Mouse (Mus musculus): ENCODE data around the gene Rslcan18. TPM values are rescaled to one million over a fixed set of nuclear protein-coding genes. Genes with fewer than 3 reads are reported as not detected.
A peak's percentile ranks its signal among the peaks of the same experiment; 100 is the strongest.

Gene Rslcan18
- polyA plus RNA-seq, 1 experiment from 2014 or later: not detected

DNA sequence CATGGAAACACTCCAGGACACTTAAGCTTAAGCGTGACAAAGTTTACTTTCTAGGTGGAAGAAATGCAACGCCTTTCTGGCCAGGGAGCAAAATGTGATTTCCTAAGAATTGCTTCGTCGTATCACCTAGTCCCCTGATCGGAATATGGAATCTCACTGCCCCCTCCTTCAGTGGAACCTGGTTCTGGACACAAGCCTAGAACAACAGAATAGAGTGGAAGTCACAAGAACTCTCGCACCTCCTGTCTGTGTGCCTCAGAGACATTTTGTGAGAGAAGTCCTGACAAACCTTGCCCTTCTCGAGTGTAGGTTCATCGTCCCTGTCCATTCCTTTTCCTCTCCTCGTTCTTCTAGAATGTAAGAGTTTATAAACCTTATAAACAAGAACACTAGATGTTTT lies 8.4 kb downstream of the Rslcan18 start:
- Histone ChIP-seq H3K4me1 (ENCODE audit: control insufficient read depth, insufficient read depth, low read length) (no peaks in the 10 kb centered on the region), H3K4me2 (ENCODE audit: low read length) (peak overlapping the region; percentile 80), H3K4me3 (ENCODE audit: low read depth, low read length) (peak overlapping the region; percentile 46), H3K9ac (ENCODE audit: low read depth, low read length) (no peak overlapping the region; the same call in 1 of the 2 replicates), H3K36me3 (ENCODE audit: control insufficient read depth, insufficient read depth, low read length) (no peaks in the 10 kb centered on the region), H3K27me3 (ENCODE audit: control insufficient read depth, insufficient read depth, low read depth, low read length) (no peaks in the 10 kb centered on the region), H3K9me3 (replicated peaks; ENCODE audit: control insufficient read depth, low read length, poor library complexity, severe bottlenecking) (no peaks in the 10 kb centered on the region), H3K27ac (ENCODE audit: low read length) (no peak overlapping the region)
- no peak for ATAC-seq
- WGBS: 71% methylated on average over 9 of the region's 9 CpGs

GRCm38 (mm10) chr13:67097876-67098275 lies 18.2 kb downstream of the Rslcan18 start, which contains the start of gene Zfp708:
Gene Zfp708 (minus strand): TSS chr13:67097976.
- no peaks in the 10 kb centered on the region for H3K4me1 ChIP-seq (ENCODE audit: control insufficient read depth, insufficient read depth, low read length)
- no peak within 1 kb of the TSS for H3K4me2 ChIP-seq (ENCODE audit: low read length)
- 92% methylated on average over 10 of the region's 10 CpGs for WGBS
- ATAC-seq: no peak
- no peak within 1 kb of the TSS for H3K9ac ChIP-seq (ENCODE audit: low read depth, low read length)
- no peak within 1 kb of the TSS for H3K4me3 ChIP-seq (ENCODE audit: low read depth, low read length)
- no peaks in the 10 kb centered on the region for H3K9me3 ChIP-seq (replicated peaks; ENCODE audit: control insufficient read depth, low read length, poor library complexity, severe bottlenecking)
- H3K36me3 ChIP-seq (ENCODE audit: control insufficient read depth, insufficient read depth, low read length): no peaks in the 10 kb centered on the region
- no peaks in the 10 kb centered on the region for H3K27me3 ChIP-seq (ENCODE audit: control insufficient read depth, insufficient read depth, low read depth, low read length)
- no peak within 1 kb of the TSS for H3K27ac ChIP-seq (ENCODE audit: low read length)

DNA sequence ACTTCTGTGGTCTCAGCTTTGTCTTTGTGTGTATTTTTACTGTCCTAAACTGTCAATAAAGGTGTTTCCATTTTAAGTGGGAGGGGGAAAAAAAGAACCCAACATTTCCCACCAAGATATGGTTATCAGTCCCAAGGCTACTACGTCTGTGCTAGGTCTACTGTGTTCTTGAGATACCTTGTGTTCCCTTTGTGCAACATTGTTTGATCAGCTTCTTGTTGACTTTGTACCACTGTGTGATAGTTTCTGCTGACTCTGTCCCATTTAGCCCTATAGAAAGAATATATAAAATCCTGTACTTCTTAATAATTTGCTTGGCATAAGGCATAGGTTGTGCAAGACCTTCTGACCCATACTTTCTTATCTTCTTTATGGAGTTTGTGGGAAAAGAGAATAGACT lies 25.9 kb downstream of the Rslcan18 start:
- no peaks in the 10 kb centered on the region for H3K4me1 ChIP-seq (ENCODE audit: control insufficient read depth, insufficient read depth, low read length)
- ATAC-seq: no peak
- no peaks in the 10 kb centered on the region for H3K36me3 ChIP-seq (ENCODE audit: control insufficient read depth, insufficient read depth, low read length)
- H3K4me3 ChIP-seq (ENCODE audit: low read depth, low read length): no peak overlapping the region
- H3K9ac ChIP-seq (ENCODE audit: low read depth, low read length): no peak overlapping the region
- no peak overlapping the region for H3K4me2 ChIP-seq (ENCODE audit: low read length)
- H3K9me3 ChIP-seq (replicated peaks; ENCODE audit: control insufficient read depth, low read length, poor library complexity, severe bottlenecking): no peaks in the 10 kb centered on the region
- WGBS: 82% methylated on average over 1 of the region's 1 CpGs
- no peaks in the 10 kb centered on the region for H3K27me3 ChIP-seq (ENCODE audit: control insufficient read depth, insufficient read depth, low read depth, low read length)
- no peak overlapping the region for H3K27ac ChIP-seq (ENCODE audit: low read length)

GRCm38 (mm10) chr13:67081946-67082345 lies 34.1 kb downstream of the Rslcan18 start:
- Histone ChIP-seq H3K27ac (ENCODE audit: low read length) (0 out of 2 replicates have a peak overlapping the region, but pooled peaks have one; percentile 6), H3K4me2 (ENCODE audit: low read length) (peak overlapping the region; percentile 77), H3K9ac (ENCODE audit: low read depth, low read length) (peak overlapping the region; percentile 5; the same call in 1 of the 2 replicates), H3K9me3 (replicated peaks; ENCODE audit: control insufficient read depth, low read length, poor library complexity, severe bottlenecking) (peaks cover 4% of the 10 kb centered on the region; the same call in 1 of the 2 replicates), H3K4me1 (ENCODE audit: control insufficient read depth, insufficient read depth, low read length) (peaks cover 13% of the 10 kb centered on the region), H3K4me3 (ENCODE audit: low read depth, low read length) (peak overlapping the region; percentile 61), H3K27me3 (ENCODE audit: control insufficient read depth, insufficient read depth, low read depth, low read length) (no peaks in the 10 kb centered on the region), H3K36me3 (ENCODE audit: control insufficient read depth, insufficient read depth, low read length) (peaks cover 9% of the 10 kb centered on the region; the same call in 1 of the 2 replicates)
- peak; percentile 6; the same call in 1 of the 2 replicates for ATAC-seq
- 82% methylated on average over 1 of the region's 1 CpGs for WGBS

DNA sequence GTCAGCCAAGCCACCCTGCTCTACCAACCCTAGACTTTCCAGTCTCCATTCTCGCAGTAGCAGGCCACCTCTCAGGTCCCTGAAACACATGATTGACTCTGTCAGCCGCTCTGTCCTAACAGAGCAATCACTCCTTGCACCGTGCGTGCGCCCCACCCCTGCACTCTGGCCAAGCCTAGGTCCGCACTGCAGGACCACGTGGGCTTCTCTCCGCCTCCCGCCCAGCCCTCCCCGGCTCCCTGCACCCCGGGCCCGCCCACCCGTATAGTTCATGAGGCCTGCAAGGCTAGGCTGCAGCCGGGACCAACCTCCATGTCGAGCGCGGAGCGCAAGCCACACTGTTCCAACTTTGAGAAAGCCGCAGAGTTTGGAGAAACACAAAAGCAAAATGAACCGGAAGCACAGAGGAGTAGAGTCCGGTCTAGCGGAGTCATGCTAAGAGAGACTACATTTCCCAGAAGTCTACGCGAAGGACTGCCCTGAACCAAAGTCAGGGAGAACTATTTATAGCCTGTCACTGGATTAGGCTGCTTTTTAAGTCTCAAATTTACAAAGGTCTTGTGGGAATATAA lies 34.8 kb downstream of the Rslcan18 start:
- Histone ChIP-seq H3K4me3 (ENCODE audit: low read depth, low read length) (peak overlapping the region; percentile 61), H3K4me1 (ENCODE audit: control insufficient read depth, insufficient read depth, low read length) (peaks cover 13% of the 10 kb centered on the region), H3K4me2 (ENCODE audit: low read length) (peak overlapping the region; percentile 77), H3K36me3 (ENCODE audit: control insufficient read depth, insufficient read depth, low read length) (peaks cover 13% of the 10 kb centered on the region; the same call in 1 of the 2 replicates), H3K27me3 (ENCODE audit: control insufficient read depth, insufficient read depth, low read depth, low read length) (no peaks in the 10 kb centered on the region), H3K9me3 (replicated peaks; ENCODE audit: control insufficient read depth, low read length, poor library complexity, severe bottlenecking) (peaks cover 4% of the 10 kb centered on the region; the same call in 1 of the 2 replicates), H3K9ac (ENCODE audit: low read depth, low read length) (peak overlapping the region; percentile 71), H3K27ac (ENCODE audit: low read length) (peak overlapping the region; percentile 69)
- ATAC-seq: peak; percentile 99
- WGBS: 1% methylated on average over 24 of the region's 24 CpGs

GRCm38 (mm10) chr13:67077244-67077643 lies 38.8 kb downstream of the Rslcan18 start:
- peaks cover 13% of the 10 kb centered on the region for H3K4me1 ChIP-seq (ENCODE audit: control insufficient read depth, insufficient read depth, low read length)
- H3K27ac ChIP-seq (ENCODE audit: low read length): no peak overlapping the region
- H3K36me3 ChIP-seq (ENCODE audit: control insufficient read depth, insufficient read depth, low read length): peaks cover 39% of the 10 kb centered on the region
- no peak overlapping the region for H3K9ac ChIP-seq (ENCODE audit: low read depth, low read length)
- no peak for ATAC-seq
- WGBS: 97% methylated on average over 2 of the region's 2 CpGs
- no peak overlapping the region for H3K4me2 ChIP-seq (ENCODE audit: low read length)
- no peak overlapping the region for H3K4me3 ChIP-seq (ENCODE audit: low read depth, low read length)
- H3K9me3 ChIP-seq (replicated peaks; ENCODE audit: control insufficient read depth, low read length, poor library complexity, severe bottlenecking): peaks cover 6% of the 10 kb centered on the region; the same call in 1 of the 2 replicates
- H3K27me3 ChIP-seq (ENCODE audit: control insufficient read depth, insufficient read depth, low read depth, low read length): no peaks in the 10 kb centered on the region

GRCm38 (mm10) chr13:67072786-67073185 lies 43.3 kb downstream of the Rslcan18 start:
- Histone ChIP-seq H3K9ac (ENCODE audit: low read depth, low read length) (no peak overlapping the region), H3K4me1 (ENCODE audit: control insufficient read depth, insufficient read depth, low read length) (no peaks in the 10 kb centered on the region), H3K36me3 (ENCODE audit: control insufficient read depth, insufficient read depth, low read length) (peaks cover 63% of the 10 kb centered on the region), H3K4me2 (ENCODE audit: low read length) (no peak overlapping the region), H3K9me3 (replicated peaks; ENCODE audit: control insufficient read depth, low read length, poor library complexity, severe bottlenecking) (peaks cover 22% of the 10 kb centered on the region; the same call in 1 of the 2 replicates), H3K27ac (ENCODE audit: low read length) (no peak overlapping the region), H3K27me3 (ENCODE audit: control insufficient read depth, insufficient read depth, low read depth, low read length) (no peaks in the 10 kb centered on the region), H3K4me3 (ENCODE audit: low read depth, low read length) (no peak overlapping the region)
- WGBS: 96% methylated on average over 2 of the region's 2 CpGs
- no peak for ATAC-seq

- H3K9ac ChIP-seq (ENCODE audit: low read depth, low read length): no peak overlapping the region
- H3K36me3 ChIP-seq (ENCODE audit: control insufficient read depth, insufficient read depth, low read length): peaks cover 26% of the 10 kb centered on the region
- no peak overlapping the region for H3K4me2 ChIP-seq (ENCODE audit: low read length)
- H3K9me3 ChIP-seq (replicated peaks; ENCODE audit: control insufficient read depth, low read length, poor library complexity, severe bottlenecking): peaks cover 17% of the 10 kb centered on the region
- 91% methylated on average over 8 of the region's 8 CpGs for WGBS
- no peak overlapping the region for H3K4me3 ChIP-seq (ENCODE audit: low read depth, low read length)
- H3K4me1 ChIP-seq (ENCODE audit: control insufficient read depth, insufficient read depth, low read length): no peaks in the 10 kb centered on the region
- no peaks in the 10 kb centered on the region for H3K27me3 ChIP-seq (ENCODE audit: control insufficient read depth, insufficient read depth, low read depth, low read length)
- ATAC-seq: no peak
- no peak overlapping the region for H3K27ac ChIP-seq (ENCODE audit: low read length)
Observed at GRCm38 (mm10) chr13:67065386-67065785, 50.7 kb downstream of the Rslcan18 start.

DNA sequence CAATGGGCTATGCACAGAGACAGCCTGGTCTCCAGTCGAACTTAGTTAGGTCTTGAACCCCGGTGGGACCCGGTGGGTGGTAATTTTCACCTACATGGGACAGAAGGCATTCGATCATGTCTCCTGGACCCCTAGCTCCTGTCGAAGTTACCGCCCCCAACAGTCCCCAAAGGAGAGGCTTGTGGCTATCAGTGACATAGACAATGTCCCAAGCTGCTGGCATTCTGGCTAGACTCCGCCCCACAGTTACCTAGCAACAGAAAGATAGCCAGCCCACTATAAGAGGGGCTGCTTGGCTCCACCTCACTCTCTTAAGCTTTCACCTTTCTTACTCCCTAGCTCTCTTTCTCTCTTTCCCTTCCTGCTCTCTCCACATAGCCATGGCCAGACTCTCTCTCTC lies 53.6 kb downstream of the Rslcan18 start:
- H3K27me3 ChIP-seq (ENCODE audit: control insufficient read depth, insufficient read depth, low read depth, low read length): no peaks in the 10 kb centered on the region
- H3K27ac ChIP-seq (ENCODE audit: low read length): no peak overlapping the region
- peaks cover 5% of the 10 kb centered on the region; the same call in 1 of the 2 replicates for H3K36me3 ChIP-seq (ENCODE audit: control insufficient read depth, insufficient read depth, low read length)
- WGBS: 56% methylated on average over 7 of the region's 7 CpGs
- peaks cover 8% of the 10 kb centered on the region for H3K4me1 ChIP-seq (ENCODE audit: control insufficient read depth, insufficient read depth, low read length)
- H3K4me3 ChIP-seq (ENCODE audit: low read depth, low read length): no peak overlapping the region
- no peak for ATAC-seq
- H3K4me2 ChIP-seq (ENCODE audit: low read length): no peak overlapping the region
- H3K9ac ChIP-seq (ENCODE audit: low read depth, low read length): no peak overlapping the region
- H3K9me3 ChIP-seq (replicated peaks; ENCODE audit: control insufficient read depth, low read length, poor library complexity, severe bottlenecking): peaks cover 5% of the 10 kb centered on the region

Measured in midbrain, embryonic 16.5 days (tissue).